In genomic region chr7:35584786-35585190, GRCm38 (mm10) we compare ENCODE assay signal across 8 mouse cellular contexts. TPM values are rescaled to one million over a fixed set of nuclear protein-coding genes. Genes with fewer than 3 reads are reported as not detected.
DNase-seq lines count a peak whose midpoint lies in the region; ATAC-seq lines count a peak whose summit lies in the region.

No protein-coding gene starts in this region.

- H3K36me3 ChIP-seq in embryonic facial prominence, embryonic 10.5 days (replicated peaks): no peaks in the 10 kb centered on the region
- H3K36me3 ChIP-seq in hindbrain, embryonic 11.5 days (ENCODE audit: control insufficient read depth, insufficient read depth, low read length): no peaks in the 10 kb centered on the region
- H3K36me3 ChIP-seq in liver, embryonic 13.5 days: no peaks in the 10 kb centered on the region
- no peaks in the 10 kb centered on the region for H3K36me3 ChIP-seq in neural tube, embryonic 11.5 days (ENCODE audit: control insufficient read depth, insufficient read depth, low read length)

- no peaks in the 10 kb centered on the region for H3K9me3 ChIP-seq in embryonic facial prominence, embryonic 10.5 days
- no peaks in the 10 kb centered on the region for H3K9me3 ChIP-seq in hindbrain, embryonic 11.5 days (ENCODE audit: control insufficient read depth, low read length)
- H3K9me3 ChIP-seq in liver, embryonic 13.5 days (replicated peaks): no peaks in the 10 kb centered on the region
- no peaks in the 10 kb centered on the region for H3K9me3 ChIP-seq in neural tube, embryonic 11.5 days (ENCODE audit: control insufficient read depth, low read length)

- WGBS in embryonic facial prominence, embryonic 10.5 days: under 1% methylated on average over 50 of the region's 50 CpGs
- under 1% methylated on average over 50 of the region's 50 CpGs for WGBS in hindbrain, embryonic 11.5 days
- under 1% methylated on average over 50 of the region's 50 CpGs for WGBS in liver, embryonic 13.5 days (ENCODE audit: insufficient replicate concordance)
- under 1% methylated on average over 50 of the region's 50 CpGs for WGBS in neural tube, embryonic 11.5 days

- DNase-seq in urinary bladder, adult 2 months (ENCODE audit: low spot score): peak; percentile 34
- DNase-seq in urinary bladder, postnatal 14 days (ENCODE audit: low spot score): no peak
- peak; percentile 72 for DNase-seq in embryonic facial prominence, embryonic 10.5 days (ENCODE audit: low spot score)
- no peak for DNase-seq in hindbrain, embryonic 11.5 days (ENCODE audit: low spot score)
- no peak for DNase-seq in liver, embryonic 13.5 days
- DNase-seq in neural tube, embryonic 11.5 days (ENCODE audit: low spot score): peak; percentile 59
- no peak for DNase-seq in c-Kit-positive CD71-positive TER-119-positive erythroid progenitor cells, embryonic 14.5 days (ENCODE audit: low spot score)
- no peak for DNase-seq in urinary bladder, postnatal 4 days (ENCODE audit: low spot score in 2 of 2)

- peaks cover 46% of the 10 kb centered on the region for H3K27me3 ChIP-seq in embryonic facial prominence, embryonic 10.5 days (replicated peaks; ENCODE audit: low read depth, poor library complexity, severe bottlenecking)
- H3K27me3 ChIP-seq in hindbrain, embryonic 11.5 days (ENCODE audit: control insufficient read depth, insufficient read depth, low read length): peaks cover 28% of the 10 kb centered on the region
- peaks cover 49% of the 10 kb centered on the region for H3K27me3 ChIP-seq in liver, embryonic 13.5 days
- H3K27me3 ChIP-seq in neural tube, embryonic 11.5 days (ENCODE audit: control insufficient read depth, insufficient read depth, low read length): peaks cover 21% of the 10 kb centered on the region

- H3K27ac ChIP-seq in embryonic facial prominence, embryonic 10.5 days (replicated peaks): peak overlapping the region; percentile 71
- no peak overlapping the region for H3K27ac ChIP-seq in hindbrain, embryonic 11.5 days (ENCODE audit: low read depth, low read length)
- H3K27ac ChIP-seq in liver, embryonic 13.5 days: no peak overlapping the region
- H3K27ac ChIP-seq in neural tube, embryonic 11.5 days (ENCODE audit: low read depth, low read length): no peak overlapping the region

- peak overlapping the region; percentile 40; the same call in 1 of the 2 replicates for H3K9ac ChIP-seq in hindbrain, embryonic 11.5 days (ENCODE audit: low read depth, low read length)
- H3K9ac ChIP-seq in liver, embryonic 13.5 days: peak overlapping the region; percentile 67
- H3K9ac ChIP-seq in neural tube, embryonic 11.5 days (ENCODE audit: low read length): peak overlapping the region; percentile 43

- H3K4me2 ChIP-seq in hindbrain, embryonic 11.5 days (replicated peaks; ENCODE audit: low read depth, low read length): peak overlapping the region; percentile 99
- peak overlapping the region; percentile 98 for H3K4me2 ChIP-seq in liver, embryonic 13.5 days
- peak overlapping the region; percentile 100 for H3K4me2 ChIP-seq in neural tube, embryonic 11.5 days (ENCODE audit: low read depth)

- H3K4me1 ChIP-seq in embryonic facial prominence, embryonic 10.5 days: peaks cover 43% of the 10 kb centered on the region
- H3K4me1 ChIP-seq in hindbrain, embryonic 11.5 days (replicated peaks; ENCODE audit: control insufficient read depth, insufficient read depth, low read length): peaks cover 4% of the 10 kb centered on the region
- H3K4me1 ChIP-seq in liver, embryonic 13.5 days (replicated peaks): peaks cover 57% of the 10 kb centered on the region
- H3K4me1 ChIP-seq in neural tube, embryonic 11.5 days (ENCODE audit: control insufficient read depth, insufficient read depth, low read length): peaks cover 9% of the 10 kb centered on the region

- ATAC-seq in hindbrain, embryonic 11.5 days (ENCODE audit: low FRiP score): no peak
- no peak for ATAC-seq in liver, embryonic 13.5 days (ENCODE audit: low read depth)
- ATAC-seq in neural tube, embryonic 11.5 days (ENCODE audit: insufficient read depth, low FRiP score, low TSS enrichment): no peak

- H3K4me3 ChIP-seq in embryonic facial prominence, embryonic 10.5 days: peak overlapping the region; percentile 96
- peak overlapping the region; percentile 68 for H3K4me3 ChIP-seq in hindbrain, embryonic 11.5 days (ENCODE audit: low read depth, low read length)
- peak overlapping the region; percentile 91 for H3K4me3 ChIP-seq in liver, embryonic 13.5 days (replicated peaks)
- H3K4me3 ChIP-seq in neural tube, embryonic 11.5 days (ENCODE audit: low read depth, low read length): peak overlapping the region; percentile 82

RNA-seq across cellular contexts. Expression of gene Rgs9bp, which starts 0.6 kb away (rescaled TPM):
- polyA plus RNA-seq in urinary bladder, adult 2 months (2012; rRNA removed): 0.40 and 0.52 TPM in 2 replicates
- 0.24 and 0.28 TPM in 2 replicates for polyA plus RNA-seq in embryonic facial prominence, embryonic 10.5 days (2016; fragmentation: Nextera tagmentation; extraction: Ambion mirVana)
- polyA plus RNA-seq in hindbrain, embryonic 11.5 days (2014; fragmentation: Nextera tagmentation; extraction: Ambion mirVana): 0.03 and 0.24 TPM in 2 replicates
- polyA plus RNA-seq in liver, embryonic 13.5 days (2015; fragmentation: Nextera tagmentation; extraction: Ambion mirVana): 0.03 and 0.05 TPM in 2 replicates
- polyA plus RNA-seq in neural tube, embryonic 11.5 days (2014; fragmentation: Nextera tagmentation; extraction: Ambion mirVana): 0.18 and 0.24 TPM in 2 replicates

RNA-seq across cellular contexts. Expression of gene Ankrd27, which starts 1.3 kb away (rescaled TPM):
- polyA plus RNA-seq in urinary bladder, adult 2 months (2012; rRNA removed): 27.8 and 31.1 TPM in 2 replicates
- polyA plus RNA-seq in embryonic facial prominence, embryonic 10.5 days (2016; fragmentation: Nextera tagmentation; extraction: Ambion mirVana): 44.1 TPM in 2 replicates
- polyA plus RNA-seq in hindbrain, embryonic 11.5 days (2014; fragmentation: Nextera tagmentation; extraction: Ambion mirVana): 24.3 and 27.2 TPM in 2 replicates
- 26.1 and 31.7 TPM in 2 replicates for polyA plus RNA-seq in liver, embryonic 13.5 days (2015; fragmentation: Nextera tagmentation; extraction: Ambion mirVana)
- 28.0 and 28.2 TPM in 2 replicates for polyA plus RNA-seq in neural tube, embryonic 11.5 days (2014; fragmentation: Nextera tagmentation; extraction: Ambion mirVana)

RNA-seq across cellular contexts. Expression of gene Nudt19, which starts 28.7 kb away (rescaled TPM):
- 39.6 and 48.1 TPM in 2 replicates for polyA plus RNA-seq in urinary bladder, adult 2 months (2012; rRNA removed)
- 42.0 and 42.2 TPM in 2 replicates for polyA plus RNA-seq in embryonic facial prominence, embryonic 10.5 days (2016; fragmentation: Nextera tagmentation; extraction: Ambion mirVana)
- polyA plus RNA-seq in hindbrain, embryonic 11.5 days (2014; fragmentation: Nextera tagmentation; extraction: Ambion mirVana): 41.4 and 44.6 TPM in 2 replicates
- 96.0 and 105 TPM in 2 replicates for polyA plus RNA-seq in liver, embryonic 13.5 days (2015; fragmentation: Nextera tagmentation; extraction: Ambion mirVana)
- 47.2 and 47.8 TPM in 2 replicates for polyA plus RNA-seq in neural tube, embryonic 11.5 days (2014; fragmentation: Nextera tagmentation; extraction: Ambion mirVana)

RNA-seq across cellular contexts. Expression of gene Tdrd12, which starts 47.2 kb away (rescaled TPM):
- 0.03 and 0.07 TPM in 2 replicates for polyA plus RNA-seq in urinary bladder, adult 2 months (2012; rRNA removed)
- polyA plus RNA-seq in embryonic facial prominence, embryonic 10.5 days (2016; fragmentation: Nextera tagmentation; extraction: Ambion mirVana): 0.58 and 0.71 TPM in 2 replicates
- 0.32 and 0.36 TPM in 2 replicates for polyA plus RNA-seq in hindbrain, embryonic 11.5 days (2014; fragmentation: Nextera tagmentation; extraction: Ambion mirVana)
- 0.07 and 0.33 TPM in 2 replicates for polyA plus RNA-seq in liver, embryonic 13.5 days (2015; fragmentation: Nextera tagmentation; extraction: Ambion mirVana)
- 0.11 TPM in 1 of 2 replicates, not detected in the other for polyA plus RNA-seq in neural tube, embryonic 11.5 days (2014; fragmentation: Nextera tagmentation; extraction: Ambion mirVana)

Comparison
In these comparisons a context has a peak if more than half of its experiments do, and no peak if none do; other contexts are left out.
1. DNase-seq: peak in urinary bladder, adult 2 months (single experiment), embryonic facial prominence, embryonic 10.5 days (single experiment) and neural tube, embryonic 11.5 days (single experiment); none in urinary bladder, postnatal 14 days (single experiment), hindbrain, embryonic 11.5 days (single experiment), liver, embryonic 13.5 days (single experiment), c-Kit-positive CD71-positive TER-119-positive erythroid progenitor cells, embryonic 14.5 days (single experiment) and urinary bladder, postnatal 4 days (0 of 2).
2. Peak in every context shown above with its lines, with median percentiles within 50 percentile points of each other: H3K4me3 ChIP-seq, H3K4me2 ChIP-seq and H3K9ac ChIP-seq.